Mouse (Mus musculus): ENCODE data around the gene Ncam2.

- no peak for TF ChIP-seq POLR2A (IDR thresholded peaks at IDR 0.05; ENCODE audit: insufficient read length, low read depth)
- TF ChIP-seq MAX (IDR thresholded peaks at IDR 0.05; ENCODE audit: low read depth) = no peak
- no peak for TF ChIP-seq USF1 (IDR thresholded peaks at IDR 0.05; ENCODE audit: low read depth)
- no peak for TF ChIP-seq TCF12 (IDR thresholded peaks at IDR 0.05; ENCODE audit: insufficient read depth, poor library complexity, severe bottlenecking)
- TF ChIP-seq MYOD1 (IDR thresholded peaks at IDR 0.05; ENCODE audit: control insufficient read depth in 1 of 3, insufficient read length in 2 of 3, low read depth in 2 of 3) = no peak
- no peak for TF ChIP-seq E2F4 (IDR thresholded peaks at IDR 0.05; ENCODE audit: insufficient read depth)
- TF ChIP-seq POLR2AphosphoS2 (IDR thresholded peaks at IDR 0.05; ENCODE audit: insufficient read length, low read depth) = no peak
- TF ChIP-seq CEBPB (IDR thresholded peaks at IDR 0.05; ENCODE audit: insufficient read depth, poor library complexity, severe bottlenecking) = no peak
- no peak for TF ChIP-seq TCF3 (IDR thresholded peaks at IDR 0.05; ENCODE audit: insufficient read length, low read depth)
- no peak for TF ChIP-seq REST (IDR thresholded peaks at IDR 0.05; ENCODE audit: insufficient read depth, insufficient read length)
These were observed 23.3 kb downstream of the Ncam2 start for GRCm38 (mm10) chr16:81223841-81224240.
